Mouse (Mus musculus) CH12.LX (cell line): ENCODE results near the gene Sfmbt1. TPM values are rescaled to one million over a fixed set of nuclear protein-coding genes. Genes with fewer than 3 reads are reported as not detected.

Experiments
- DNase-seq: peaks from one replicate; pipeline ENCODE4 v3.0.0-alpha.2; 2013; ENCODE audit errors: extremely low read depth
- H3K27ac ChIP-seq: 2 replicates; pipeline ENCODE4 v1.5.1; 2012; ENCODE audit warnings: low read depth, mild to moderate bottlenecking, control low read depth, moderate library complexity; ENCODE audit not compliant: insufficient read depth
- H3K27me3 ChIP-seq: replicated peaks from 2 replicates; pipeline ENCODE3; 2012; ENCODE audit warnings: inconsistent platforms
- H3K36me3 ChIP-seq, 2 experiments: replicated peaks in 1 of 2; 2 replicates each; pipeline versions ENCODE3 to v1.6.1; 2012; ENCODE audit warnings: inconsistent platforms in 1 of 2, low read length in 1 of 2, mild to moderate bottlenecking in 1 of 2, mixed read lengths in 1 of 2, moderate library complexity in 1 of 2; ENCODE audit not compliant: control insufficient read depth in 1 of 2, insufficient read depth in 1 of 2
- H3K4me1 ChIP-seq, 2 experiments: 2 replicates each; pipeline ENCODE4 v1.6.1; 2012; ENCODE audit warnings: inconsistent platforms in 1 of 2, moderate library complexity in 1 of 2; ENCODE audit not compliant: insufficient read depth in 2 of 2, control insufficient read depth in 1 of 2
- H3K4me2 ChIP-seq: 2 replicates; pipeline ENCODE4 v1.6.1; 2012; ENCODE audit warnings: low read depth, mild to moderate bottlenecking, control low read depth; ENCODE audit not compliant: poor library complexity, insufficient read depth, severe bottlenecking
- H3K4me3 ChIP-seq, 3 experiments: fragments of 150-350 bp in 1 of 3; sonication (generic) in 1 of 3; replicated peaks in 1 of 3; 2 replicates each; pipeline versions ENCODE3 to v1.5.1; 2011 to 2012; ENCODE audit warnings: low read depth in 2 of 3, low read length in 2 of 3, mild to moderate bottlenecking in 2 of 3, moderate library complexity in 2 of 3, control low read depth in 1 of 3, improper control_type of control experiment in 1 of 3, inconsistent platforms in 1 of 3, mixed read lengths in 1 of 3; ENCODE audit not compliant: poor library complexity in 1 of 3
- H3K79me2 ChIP-seq: replicated peaks from 2 replicates; pipeline ENCODE4 v1.6.1; 2012; ENCODE audit warnings: mild to moderate bottlenecking, moderate library complexity; ENCODE audit not compliant: control insufficient read depth, poor library complexity, insufficient read depth, severe bottlenecking; ENCODE audit errors: extremely low read depth
- H3K9ac ChIP-seq: 2 replicates; pipeline ENCODE4 v1.6.1; 2012; ENCODE audit warnings: low read depth, mild to moderate bottlenecking, control low read depth, moderate library complexity; ENCODE audit not compliant: insufficient read depth
- H3K9me3 ChIP-seq: replicated peaks from 2 replicates; pipeline ENCODE3; 2012; ENCODE audit warnings: low read length, inconsistent platforms, mixed read lengths
- BHLHE40 ChIP-seq: IDR thresholded peaks from 2 replicates; pipeline ENCODE4 v1.6.1; 2011; ENCODE audit warnings: mild to moderate bottlenecking, low read depth, low read length, improper control_type of control experiment
- CTCF ChIP-seq, 2 experiments: IDR thresholded peaks in 1 of 2; conservative IDR thresholded peaks in 1 of 2; 2 replicates each; pipeline ENCODE4 v1.5.1; 2011 to 2012; ENCODE audit warnings: low read depth in 2 of 2, low read length in 2 of 2, improper control_type of control experiment in 1 of 2, inconsistent platforms in 1 of 2, mild to moderate bottlenecking in 1 of 2, moderate library complexity in 1 of 2
- ETS1 ChIP-seq: conservative IDR thresholded peaks from 2 replicates; pipeline ENCODE4 v1.6.1; 2012; ENCODE audit warnings: low read depth, mild to moderate bottlenecking, inconsistent platforms, low read length, improper control_type of control experiment, moderate library complexity
- GABPA ChIP-seq: IDR thresholded peaks from 2 replicates; pipeline ENCODE4 v1.6.1; 2012; ENCODE audit warnings: low read depth, low read length, improper control_type of control experiment, inconsistent platforms; ENCODE audit not compliant: insufficient replicate concordance
- HCFC1 ChIP-seq: IDR thresholded peaks from 2 replicates; pipeline ENCODE4 v1.6.1; 2012; ENCODE audit warnings: low read depth, mild to moderate bottlenecking, inconsistent platforms, low read length, improper control_type of control experiment
- JUND ChIP-seq: conservative IDR thresholded peaks from 2 replicates; pipeline ENCODE4 v1.6.1; 2011; ENCODE audit warnings: low read depth, low read length, improper control_type of control experiment
- MAFK ChIP-seq: IDR thresholded peaks from 2 replicates; pipeline ENCODE4 v1.6.1; 2011; ENCODE audit warnings: low read length, improper control_type of control experiment; ENCODE audit not compliant: insufficient replicate concordance
- MYC ChIP-seq: IDR thresholded peaks from 2 replicates; pipeline ENCODE4 v1.6.1; 2011; ENCODE audit warnings: low read depth, mild to moderate bottlenecking, improper control_type of control experiment, low read length
- NELFE ChIP-seq: IDR thresholded peaks from 2 replicates; pipeline ENCODE4 v1.6.1; 2011; ENCODE audit warnings: low read depth, low read length, improper control_type of control experiment
- NRF1 ChIP-seq: IDR thresholded peaks from 2 replicates; pipeline ENCODE4 v1.6.1; 2014; ENCODE audit warnings: low read depth, mild to moderate bottlenecking, inconsistent platforms, low read length, improper control_type of control experiment, moderate library complexity
- POLR2AphosphoS2 ChIP-seq: IDR thresholded peaks from 2 replicates; pipeline ENCODE4 v1.6.1; 2011; ENCODE audit warnings: low read depth, low read length, improper control_type of control experiment
- RAD21 ChIP-seq: IDR thresholded peaks from 2 replicates; pipeline ENCODE4 v1.6.1; 2011; ENCODE audit warnings: low read depth, mild to moderate bottlenecking, low read length, improper control_type of control experiment, moderate library complexity
- TCF12 ChIP-seq: IDR thresholded peaks from 2 replicates; pipeline ENCODE4 v1.6.1; 2014; ENCODE audit warnings: low read depth, mild to moderate bottlenecking, inconsistent platforms, low read length, improper control_type of control experiment
- USF1 ChIP-seq: IDR thresholded peaks from 2 replicates; pipeline ENCODE4 v1.6.1; 2014; ENCODE audit warnings: low read depth, mild to moderate bottlenecking, inconsistent platforms, low read length, improper control_type of control experiment
- USF2 ChIP-seq: conservative IDR thresholded peaks from 2 replicates; pipeline ENCODE4 v1.6.1; 2011; ENCODE audit warnings: low read depth, low read length, improper control_type of control experiment
- ZNF384 ChIP-seq: IDR thresholded peaks from 2 replicates; pipeline ENCODE4 v1.6.1; 2012; ENCODE audit warnings: low read depth, low read length, improper control_type of control experiment, inconsistent platforms
- dilution Hi-C: fragments of 300-500 bp; cut with MboI; formaldehyde crosslinking; loops from 2 replicates; pipeline ENCODE4 v1.14.3; 2020; ENCODE audit warnings: low sequenced_read_pairs; ENCODE audit not compliant: extremely low pct_unique_long_range_greater_than_20kb, extremely low pct_ligation_motif_present
- in situ Hi-C: fragments of 300-500 bp; cut with MboI; formaldehyde crosslinking; loops from 3 replicates; pipeline ENCODE4 v1.14.3; 2019; ENCODE audit warnings: low sequenced_read_pairs, low pct_ligation_motif_present, low pct_unique_long_range_greater_than_20kb, mixed read lengths
- polyA plus RNA-seq: library from polyadenylated mRNA; unstranded; fragments of >175 nt; gene quantifications from 2 replicates; pipeline ENCODE4 v1.2.1, GENCODE M21; 2012; ENCODE audit warnings: low read depth; ENCODE audit not compliant: insufficient read length
- total RNA-seq, 2 experiments: library from RNA; depleted of rRNA; stranded (reverse); fragments of 300-350 nt in 1 of 2; fragments of >200 nt in 1 of 2; gene quantifications; 2 replicates each; pipeline ENCODE4 v1.2.3; 2012 to 2014

The Sfmbt1 gene
- total and polyA plus RNA-seq, 3 experiments: 2.4 to 6.0 (median 5.1) TPM

GRCm38 (mm10) chr14:30721850-30722249 is 7.2 kb downstream of the Sfmbt1 start:
- TF ChIP-seq MAFK: peak; percentile 68; the same call in 1 of the 2 replicates
- no peak for TF ChIP-seq USF2
- TF ChIP-seq, all 38 proteins: peak for 1
- peaks cover 44% of the 10 kb centered on the region for H3K79me2 ChIP-seq
- no peak overlapping the region for H3K4me3 ChIP-seq
- no peak overlapping the region for H3K9ac ChIP-seq
- no peak overlapping the region for H3K27ac ChIP-seq
- peaks cover 2% of the 10 kb centered on the region for H3K27me3 ChIP-seq
- no peaks in the 10 kb centered on the region for H3K9me3 ChIP-seq
- H3K4me1 ChIP-seq: peaks cover 3 to 7% of the 10 kb centered on the region in 2 experiments; a peak in 3 of 4 replicates
- H3K36me3 ChIP-seq: no peaks in the 10 kb centered on the region
- no peak overlapping the region for H3K4me2 ChIP-seq
- dilution Hi-C loops (no loop called here), in situ Hi-C loops (no loop called here)
- no peak for DNase-seq

GRCm38 (mm10) chr14:30722406-30722805 is 7.8 kb downstream of the Sfmbt1 start:
- Histone ChIP-seq H3K79me2 (peaks cover 41% of the 10 kb centered on the region), H3K9ac (no peak overlapping the region), H3K4me3 (no peak overlapping the region), H3K27ac (no peak overlapping the region), H3K4me1 (peaks cover 3% of the 10 kb centered on the region in 2 experiments; a peak in 1 of 4 replicates), H3K27me3 (peaks cover 2% of the 10 kb centered on the region), H3K4me2 (no peak overlapping the region), H3K9me3 (no peaks in the 10 kb centered on the region), H3K36me3 (no peaks in the 10 kb centered on the region)
- DNase-seq: no peak
- in situ Hi-C loops (no loop called here), dilution Hi-C loops (no loop called here)
- TF ChIP-seq GABPA: no peak

- H3K27ac ChIP-seq: no peak overlapping the region
- no peak for TF ChIP-seq HCFC1
- no peak for TF ChIP-seq TCF12
- no peak for TF ChIP-seq NRF1
- no peak for TF ChIP-seq USF1
- no peak for TF ChIP-seq NELFE
- no peak for TF ChIP-seq RAD21
- TF ChIP-seq BHLHE40: no peak
- TF ChIP-seq JUND: no peak
- TF ChIP-seq POLR2AphosphoS2: no peak
- no peak for TF ChIP-seq MYC
- TF ChIP-seq CTCF (conservative IDR thresholded peaks at IDR 0.05 in 1 of 2, IDR thresholded peaks at IDR 0.05 in 1 of 2; ENCODE audit: low read depth in 2 of 2, low read length in 2 of 2): no peak
- no peak for TF ChIP-seq ZNF384
- TF ChIP-seq ETS1: no peak
- TF ChIP-seq, all 38 proteins: peak for 0
- no peaks in the 10 kb centered on the region for H3K27me3 ChIP-seq
- dilution Hi-C loops: no loop called here
- peaks cover 8% of the 10 kb centered on the region; the same call in 1 of the 2 replicates for H3K79me2 ChIP-seq
- no peak overlapping the region for H3K4me2 ChIP-seq
- H3K9ac ChIP-seq: no peak overlapping the region
- no peak for DNase-seq
- H3K36me3 ChIP-seq: peaks cover 0 to 3% of the 10 kb centered on the region in 2 experiments
- in situ Hi-C loops: no loop called here
- no peaks in the 10 kb centered on the region for H3K9me3 ChIP-seq
- no peak overlapping the region for H3K4me3 ChIP-seq
- H3K4me1 ChIP-seq: 0 out of 4 replicates have a peak, but pooled peaks cover 0 to 2% of the 10 kb centered on the region in 2 experiments
These were observed 17.2 kb downstream of the Sfmbt1 start for GRCm38 (mm10) chr14:30731896-30732295.
